Mouse (Mus musculus) embryo, embryonic 11.5 days (tissue): Measurements from ENCODE around the gene Ddx41.

ENCODE experiments used
- DNase-seq: peaks from one replicate; pipeline ENCODE4 v3.0.0-alpha.2; 2012; ENCODE audit warnings: low read depth, low spot score

The Ddx41 gene

DNA sequence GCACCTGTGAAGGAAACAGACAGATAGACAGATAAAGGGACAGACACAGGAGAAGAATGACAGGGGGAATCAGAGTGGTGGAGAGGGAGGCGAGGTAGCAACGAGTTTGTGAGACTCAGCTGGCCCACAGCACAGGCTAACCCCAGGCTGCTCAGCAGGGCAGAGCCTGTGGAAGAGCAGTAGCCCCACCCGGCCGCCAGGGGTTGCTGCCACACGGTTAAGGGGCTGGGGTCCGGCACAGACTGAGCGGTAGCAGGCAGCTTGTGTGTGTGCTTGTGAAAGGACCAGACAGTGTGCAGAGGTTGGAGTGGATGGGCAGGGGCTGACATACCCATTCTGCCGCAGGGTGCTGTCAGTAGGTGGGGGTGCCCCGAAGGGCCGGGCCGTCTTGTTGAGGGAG, 28.6 kb downstream of the Ddx41 start:
- DNase-seq = no peak

DNA sequence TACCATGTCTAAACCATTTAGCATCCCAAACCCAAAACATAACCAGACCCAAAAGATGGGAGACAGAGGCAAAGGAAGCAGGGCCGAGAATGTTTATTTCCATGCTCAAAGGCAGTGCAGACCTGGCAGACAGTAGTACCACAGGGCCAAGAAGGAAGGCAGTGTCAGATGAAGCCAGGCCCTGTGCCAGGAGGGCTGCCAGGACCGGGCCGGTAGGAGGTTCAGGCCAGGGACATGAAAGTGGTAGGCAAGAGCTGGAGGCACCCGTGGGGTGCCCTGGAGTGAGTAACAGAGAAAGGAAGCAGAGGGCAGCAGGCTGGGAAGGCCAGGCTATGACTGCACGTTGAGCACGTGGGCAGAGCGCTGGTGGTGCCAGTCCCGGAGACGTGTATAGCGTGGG, 29.8 kb downstream of the Ddx41 start:
- DNase-seq = no peak

DNA sequence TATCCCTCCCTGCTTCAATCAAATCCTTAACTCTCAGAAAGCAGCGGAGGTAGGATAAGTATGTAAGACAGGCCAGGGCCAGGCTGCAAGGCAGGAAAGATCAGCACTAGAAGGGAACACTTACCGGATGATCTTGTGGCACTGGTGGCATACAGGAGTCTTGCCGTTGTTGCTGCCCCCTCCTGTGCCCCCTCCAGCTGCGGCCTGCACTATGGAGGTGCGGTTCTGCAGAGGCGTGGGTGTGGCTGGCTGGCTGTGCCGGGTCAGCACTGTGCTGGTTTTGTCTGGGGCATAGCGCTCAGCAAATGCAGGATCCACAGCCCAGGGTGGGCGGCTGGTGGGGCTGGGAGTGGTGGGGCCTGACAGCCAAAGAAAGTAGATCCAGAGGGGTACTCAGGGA, 30.6 kb downstream of the Ddx41 start:
- DNase-seq = no peak

DNA sequence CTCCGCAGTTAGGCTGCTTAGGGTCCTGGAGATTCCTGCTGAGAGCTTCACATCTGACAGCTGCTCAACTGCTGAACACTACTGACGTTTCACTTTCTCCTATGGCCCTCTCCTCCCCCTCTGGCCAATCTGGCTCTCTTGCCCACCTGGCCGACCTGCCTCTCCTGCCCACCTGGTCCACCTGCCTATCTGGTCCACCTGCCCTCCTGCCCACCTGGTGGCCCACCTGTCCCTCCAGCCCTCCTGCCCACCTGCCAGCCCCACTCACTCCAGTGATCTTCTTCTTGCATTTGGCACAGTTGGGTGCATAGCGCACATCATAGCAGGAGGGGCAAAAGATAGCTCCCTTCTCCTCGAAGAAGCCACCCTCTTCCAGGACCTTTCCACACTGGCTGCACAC, 32.1 kb downstream of the Ddx41 start:
- no peak for DNase-seq

DNA sequence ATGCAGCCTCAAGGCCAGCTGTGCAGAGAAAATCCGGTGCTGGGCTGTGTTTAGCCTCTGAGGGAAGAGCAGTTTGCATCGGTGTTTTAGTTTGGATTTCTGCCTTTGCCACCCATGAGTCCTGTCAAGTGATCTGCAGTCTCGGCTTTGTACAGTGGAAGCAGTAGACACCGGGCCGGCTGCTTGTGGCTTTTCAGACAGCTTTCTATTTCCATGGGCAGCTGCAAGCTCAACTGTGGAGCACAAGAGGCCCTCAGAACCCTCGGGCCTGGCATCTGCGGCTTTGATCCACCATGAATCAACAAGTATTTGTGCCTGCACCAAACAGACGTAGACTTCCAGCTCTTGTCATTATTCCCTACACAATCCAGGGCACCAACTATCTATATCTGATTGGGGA, 34.1 kb downstream of the Ddx41 start:
- no peak for DNase-seq

DNA sequence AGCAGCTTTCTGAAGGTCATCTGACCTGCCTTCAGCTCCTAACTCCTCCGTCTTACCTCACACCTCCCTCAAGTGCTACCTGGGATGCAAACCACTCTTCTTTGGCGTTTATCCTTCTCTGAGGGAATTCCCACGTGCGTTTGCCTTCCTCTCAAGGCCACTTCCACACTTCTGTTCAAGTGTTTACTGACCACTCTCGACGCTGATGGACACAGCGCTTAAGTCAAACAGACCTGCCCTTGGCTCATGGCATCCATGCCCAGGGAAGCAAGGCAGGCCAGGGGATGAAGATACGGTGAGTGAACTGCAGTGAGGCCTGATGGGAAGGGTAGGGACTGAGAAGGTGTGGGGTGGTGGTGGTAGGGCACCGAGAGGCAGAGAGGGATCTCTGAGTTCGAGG, 35.9 kb downstream of the Ddx41 start:
- no peak for DNase-seq

DNA sequence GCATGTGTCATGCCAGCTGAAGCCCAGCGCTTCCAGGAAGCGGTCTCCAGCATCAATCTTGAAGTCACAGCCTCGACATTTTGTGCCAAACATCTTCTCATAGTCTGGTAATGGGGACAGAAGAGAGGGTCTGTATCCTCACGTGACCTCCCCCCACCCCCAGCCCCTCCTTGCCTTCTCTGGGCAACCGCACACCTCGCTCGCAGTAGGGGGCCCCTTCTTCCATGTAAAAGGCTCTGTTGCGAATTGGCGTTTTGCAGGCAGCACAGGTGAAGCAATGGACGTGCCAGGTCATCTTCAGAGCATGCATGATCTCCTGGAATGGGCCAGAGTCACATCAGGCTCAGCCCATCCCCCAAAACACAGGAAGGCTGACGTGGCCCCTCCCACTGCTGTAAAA, 37.6 kb downstream of the Ddx41 start:
- no peak for DNase-seq

DNA sequence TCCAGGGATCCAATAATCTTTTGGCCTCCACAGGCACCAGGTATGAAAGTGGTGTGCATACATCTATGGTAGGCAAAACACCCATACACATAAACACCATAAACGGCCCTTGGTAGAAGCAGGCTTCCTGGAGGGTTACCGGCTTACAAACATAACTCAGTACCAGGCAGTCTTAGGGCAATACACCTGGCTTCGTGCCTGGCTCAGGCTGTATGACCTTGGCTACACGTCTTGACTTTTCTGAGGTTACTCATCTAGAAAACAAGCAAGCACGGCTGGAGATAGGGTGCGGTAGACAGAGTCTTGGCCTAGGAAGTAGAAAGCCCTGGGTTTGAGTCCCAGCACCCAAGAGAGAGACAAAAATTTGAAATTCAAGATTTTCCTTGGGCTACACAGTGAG, 39.8 kb downstream of the Ddx41 start:
- no peak for DNase-seq

DNA sequence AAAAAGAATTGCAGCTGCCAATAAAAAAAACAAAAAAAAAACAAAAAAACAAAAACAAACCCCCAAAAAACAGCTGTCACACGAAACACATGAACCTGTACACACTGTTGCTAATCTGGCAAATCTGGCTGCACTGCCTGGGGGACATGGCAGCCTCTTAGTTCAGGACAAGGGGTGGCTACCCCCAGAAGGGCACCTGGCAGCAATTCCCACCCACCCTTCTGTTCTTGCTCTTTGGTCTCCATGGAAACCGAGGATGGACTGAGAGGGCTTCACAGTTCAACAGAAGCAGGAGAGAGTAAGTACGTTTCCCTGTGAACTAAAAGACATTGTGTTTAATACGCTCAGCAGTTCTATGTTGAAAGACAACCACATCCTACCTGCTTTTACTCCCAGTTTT, 40.8 kb downstream of the Ddx41 start:
- DNase-seq = no peak

DNA sequence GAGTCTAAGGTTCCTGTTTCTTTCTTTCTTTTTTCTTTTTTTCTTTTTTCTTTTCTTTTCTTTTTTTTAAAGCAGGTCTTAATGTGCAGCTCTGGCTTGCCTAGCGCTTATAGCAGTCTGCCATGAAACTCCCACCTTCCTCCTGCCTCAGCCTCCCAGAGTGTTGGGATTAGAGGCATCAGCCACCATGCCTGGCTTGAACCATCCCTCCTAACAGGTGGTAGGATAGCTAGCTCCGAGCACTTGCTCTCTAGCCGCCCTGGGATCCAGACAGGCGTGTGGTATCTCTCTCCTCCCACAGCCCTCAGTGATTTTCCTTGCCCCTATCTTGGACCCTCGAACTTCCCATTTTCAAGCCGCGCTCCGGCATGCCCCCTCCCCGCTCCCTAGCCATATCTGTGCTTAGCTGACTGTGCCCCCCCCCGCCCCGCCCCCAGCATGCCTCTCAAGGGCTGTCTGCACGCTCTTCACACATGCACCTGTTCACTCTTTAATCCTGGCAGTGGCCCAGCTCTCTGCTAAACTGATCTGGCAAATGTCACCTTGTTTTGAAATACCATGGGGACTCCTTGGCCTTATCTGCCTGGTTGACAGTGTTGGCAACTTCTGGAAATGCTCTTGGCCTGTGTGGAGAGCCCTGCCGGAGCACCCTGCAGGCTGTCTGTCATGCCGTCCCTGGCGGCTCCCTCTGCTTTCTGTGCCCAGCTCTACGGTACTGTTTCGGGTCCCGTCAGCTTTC, 41.4 kb downstream of the Ddx41 start:
- no peak for DNase-seq

DNA sequence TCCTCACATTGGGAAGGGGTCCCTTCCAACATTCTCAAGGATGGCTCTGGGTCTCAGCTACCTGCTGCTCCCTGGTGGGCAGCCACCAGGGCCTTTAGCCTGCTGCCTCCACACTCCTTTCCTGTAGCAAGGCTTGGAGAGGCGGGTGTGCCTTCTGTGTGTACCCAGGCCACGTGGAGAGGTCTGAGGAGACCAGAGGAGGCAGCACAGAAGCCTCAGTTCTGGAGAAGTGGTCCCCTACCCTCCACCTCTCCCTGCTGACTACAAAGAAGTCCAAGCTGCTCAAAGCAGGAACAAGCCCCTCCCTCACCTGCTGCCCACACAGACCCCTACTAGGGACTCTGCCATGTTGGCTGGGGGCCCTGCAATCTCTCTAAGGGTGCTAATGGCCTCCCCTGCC, 42.2 kb downstream of the Ddx41 start:
- no peak for DNase-seq

DNA sequence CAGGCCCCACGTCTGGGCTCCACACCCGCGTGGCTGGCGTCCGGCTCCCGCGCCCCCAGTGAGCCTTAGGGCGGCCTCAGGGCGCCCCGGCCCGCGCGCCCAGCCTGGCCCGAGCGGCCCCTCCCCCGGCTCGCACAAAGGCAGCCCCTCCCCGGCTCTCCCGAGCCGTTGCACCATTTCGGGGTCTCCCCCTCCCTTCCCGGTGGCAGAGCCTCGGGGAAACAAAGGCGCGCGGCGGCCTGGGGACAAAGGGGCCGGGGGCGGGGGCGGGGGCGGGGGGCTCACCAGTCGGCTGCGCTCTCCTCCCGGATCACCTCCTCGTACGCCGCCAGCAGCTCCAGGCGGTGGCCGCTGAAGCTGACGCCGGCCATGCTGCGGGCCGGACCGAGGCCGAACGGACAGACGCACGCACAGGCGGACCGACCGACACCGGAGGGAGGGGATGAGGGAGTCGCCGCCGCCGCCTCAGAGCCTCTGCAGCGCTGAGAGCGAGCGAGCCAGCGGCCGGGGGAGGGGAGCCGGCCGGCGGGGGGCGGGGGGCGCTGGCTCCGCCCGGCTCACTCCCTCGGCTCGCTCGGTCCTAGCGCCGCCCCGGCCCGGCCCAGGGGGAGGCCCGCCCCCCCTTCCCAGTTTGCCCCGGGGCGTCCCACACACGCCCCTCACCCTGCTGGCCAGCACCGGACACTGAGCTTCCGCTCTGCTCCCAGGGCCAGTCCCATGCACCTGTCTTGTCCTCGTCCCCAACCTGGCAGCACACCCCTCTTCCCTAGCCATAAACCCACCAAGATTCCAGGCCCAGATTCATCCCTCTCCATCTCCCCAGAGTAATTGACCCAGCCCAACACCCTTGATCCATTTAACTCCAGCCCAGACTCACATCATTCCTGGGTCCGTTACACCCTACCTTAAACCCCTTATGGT, 48.6 kb downstream of the Ddx41 start, which contains the start of gene Dbn1:
Dbn1 (minus strand) TSS at position 534 of the 921 bp plus-strand sequence.
- no peak for DNase-seq

DNA sequence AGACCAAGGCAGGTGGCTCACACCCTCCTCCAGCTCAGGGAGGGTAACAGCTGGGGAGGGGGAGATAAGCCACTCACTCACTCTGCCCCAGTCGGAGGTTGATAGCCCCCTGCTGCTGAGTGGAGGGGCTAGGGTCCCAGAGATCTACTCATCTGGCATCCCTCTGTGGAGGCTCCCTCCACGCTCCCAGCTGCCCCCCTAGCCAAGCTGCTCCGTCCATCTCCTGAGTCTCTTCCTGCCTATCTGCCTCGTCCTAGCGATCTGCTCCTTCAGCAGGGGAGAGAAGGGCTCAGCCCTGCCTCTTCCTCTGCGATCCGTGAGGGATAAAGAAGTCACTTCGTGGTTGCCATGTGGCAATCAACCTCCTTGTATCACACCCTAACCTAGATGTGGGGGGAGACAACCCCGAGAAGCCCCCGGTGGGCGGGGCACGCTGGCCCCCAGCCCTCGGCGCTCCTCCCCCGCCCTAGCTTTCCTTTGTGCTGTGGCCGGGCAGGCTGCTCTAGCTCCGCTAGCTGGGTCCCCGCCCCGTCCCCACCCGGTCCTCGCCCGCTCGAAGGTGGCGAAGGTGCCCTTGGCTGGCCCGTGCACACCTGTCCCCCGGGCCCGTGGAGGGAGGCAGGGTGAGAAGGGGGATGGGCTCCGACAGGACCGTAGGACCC, 49.4 kb downstream of the Ddx41 start:
- DNase-seq = no peak

DNA sequence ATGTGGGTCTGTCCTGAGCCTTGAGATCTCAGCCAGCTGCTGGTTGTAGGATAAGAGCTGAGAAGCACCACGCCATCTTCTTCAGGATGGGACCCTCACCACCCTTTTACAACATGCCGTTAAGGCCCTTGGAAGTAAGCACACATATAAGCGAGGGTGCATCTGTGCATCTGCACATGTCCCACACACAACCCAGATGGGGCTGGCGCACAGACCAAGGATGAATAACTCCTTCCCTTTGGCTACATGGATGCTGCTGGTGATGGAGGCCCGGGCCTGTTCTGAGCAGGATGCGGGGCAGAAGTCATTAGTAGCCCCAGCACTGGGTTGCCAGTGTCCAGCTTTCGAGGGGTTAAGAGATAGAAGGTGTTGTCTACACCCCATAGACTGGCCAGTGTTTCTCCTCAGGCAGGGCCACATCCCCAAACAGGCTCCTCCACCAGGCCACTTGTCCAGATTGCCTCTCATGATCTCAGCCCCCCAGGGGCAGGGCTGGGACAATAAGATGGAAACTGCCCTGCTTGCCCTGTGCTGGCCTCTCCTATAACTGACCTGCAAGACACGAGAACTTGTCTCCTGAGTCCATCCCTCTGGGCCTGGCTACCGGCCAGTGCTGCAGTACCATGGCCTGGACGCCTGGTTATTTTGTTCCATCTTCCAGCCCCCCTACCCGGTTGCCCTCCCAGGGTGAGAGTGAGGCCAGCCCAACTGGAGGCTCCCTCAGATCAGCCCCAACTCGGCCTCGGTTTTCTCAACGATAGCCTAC, 50.2 kb downstream of the Ddx41 start:
- no peak for DNase-seq

DNA sequence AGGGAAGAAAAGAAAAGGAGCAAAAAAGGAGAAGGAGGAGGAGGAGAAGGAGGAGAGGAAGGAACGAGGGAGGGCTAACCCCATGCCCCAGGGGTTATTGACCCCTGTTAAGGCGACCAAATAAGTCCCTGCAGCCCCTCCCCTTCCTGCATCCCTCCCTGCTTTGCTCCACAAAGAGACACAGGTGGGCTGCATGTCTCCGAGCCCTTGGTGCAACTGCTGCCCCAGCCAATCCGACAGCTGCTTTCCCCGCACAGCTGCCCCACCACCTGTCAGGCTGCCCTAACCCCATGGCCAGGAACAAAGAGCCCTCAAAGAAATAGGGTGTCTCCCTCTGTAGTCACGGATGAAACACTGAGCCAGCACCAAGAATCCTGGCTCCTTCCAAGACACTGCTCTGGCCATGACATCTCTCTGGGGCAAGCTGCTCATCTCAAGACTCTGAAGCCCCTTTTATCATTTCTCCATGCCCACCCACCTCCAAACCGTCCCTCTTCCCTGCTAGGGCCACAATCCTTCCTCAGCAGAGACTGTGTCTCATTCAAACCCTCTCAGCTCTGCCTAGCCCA, 51.9 kb downstream of the Ddx41 start:
- no peak for DNase-seq

DNA sequence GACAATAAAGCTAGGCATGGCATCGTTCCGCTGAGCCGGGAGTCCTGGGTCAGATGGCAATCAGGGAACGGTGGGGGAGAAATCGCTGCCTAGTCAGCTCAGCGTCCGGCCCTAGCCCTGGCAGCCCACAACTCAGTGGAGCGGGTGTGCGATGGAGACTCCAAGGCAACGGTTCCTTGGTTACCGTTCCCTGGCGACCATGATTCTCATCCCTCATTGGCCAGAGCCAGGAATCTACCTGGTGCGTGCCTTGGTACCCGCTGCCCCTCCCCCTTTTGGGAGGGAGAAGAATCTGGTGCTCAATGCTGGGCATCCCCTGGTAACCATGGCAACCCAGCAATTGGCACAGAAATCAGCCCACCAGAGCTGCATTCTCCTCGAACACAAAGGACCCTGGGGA, 52.9 kb downstream of the Ddx41 start:
- DNase-seq = no peak

DNA sequence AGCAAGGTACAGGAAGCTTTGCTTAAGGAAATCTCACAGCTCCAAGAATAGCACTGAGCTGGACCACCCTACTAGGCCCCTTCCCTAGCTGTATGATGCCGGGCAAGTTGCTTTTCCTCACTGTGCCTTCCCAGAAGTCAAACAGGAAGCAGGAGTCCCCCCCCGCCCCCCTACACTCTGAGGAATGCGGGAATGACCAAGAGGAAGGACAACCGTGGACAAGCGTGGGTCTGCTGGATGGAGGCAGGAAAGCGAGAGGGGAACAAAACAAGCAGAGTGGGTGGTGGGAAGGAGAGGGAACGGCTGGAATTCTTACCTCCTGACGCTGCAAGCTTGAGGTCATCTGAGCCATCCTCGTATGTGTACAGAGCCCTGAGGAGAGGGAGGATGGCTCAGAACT, 53.4 kb downstream of the Ddx41 start:
- no peak for DNase-seq

DNA sequence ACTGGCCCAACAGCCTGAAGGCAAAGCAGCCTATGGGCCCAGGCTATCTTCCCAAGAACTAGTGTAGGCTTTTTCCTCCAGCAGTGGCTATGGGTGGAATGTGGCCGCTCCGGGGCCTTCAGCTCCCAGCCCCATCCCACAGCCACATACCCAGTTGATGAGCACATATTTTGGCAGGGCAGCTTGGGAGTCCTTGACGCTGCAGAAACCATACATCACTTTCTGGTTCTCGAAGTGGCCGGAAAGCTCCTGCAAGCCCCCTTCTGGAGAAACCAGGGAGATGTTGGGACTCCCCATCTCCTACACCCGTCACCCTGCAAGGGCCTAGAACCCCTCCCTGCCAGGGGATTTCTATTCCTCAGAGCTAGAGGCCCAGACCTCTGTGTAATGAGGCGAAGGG, 53.9 kb downstream of the Ddx41 start:
- DNase-seq = no peak
